Mouse (Mus musculus) thymus, adult 2 months (tissue): Measurements from ENCODE around the gene Fndc3a.

Experiments
- CTCF ChIP-seq: fragments of 200-500 bp; IDR thresholded peaks from 2 replicates; pipeline ENCODE4 v1.5.1; 2012; ENCODE audit warnings: mild to moderate bottlenecking, control low read depth, low read length, moderate library complexity, borderline replicate concordance; ENCODE audit not compliant: control insufficient read depth, poor library complexity, insufficient read depth; ENCODE audit errors: extremely low read depth
- POLR2A ChIP-seq: fragments of 200-500 bp; IDR thresholded peaks from 2 replicates; pipeline ENCODE4 v1.6.1; 2012; ENCODE audit warnings: mild to moderate bottlenecking, low read length, control low read depth, moderate library complexity; ENCODE audit not compliant: control insufficient read depth, poor library complexity, insufficient read depth; ENCODE audit errors: extremely low read depth

DNA sequence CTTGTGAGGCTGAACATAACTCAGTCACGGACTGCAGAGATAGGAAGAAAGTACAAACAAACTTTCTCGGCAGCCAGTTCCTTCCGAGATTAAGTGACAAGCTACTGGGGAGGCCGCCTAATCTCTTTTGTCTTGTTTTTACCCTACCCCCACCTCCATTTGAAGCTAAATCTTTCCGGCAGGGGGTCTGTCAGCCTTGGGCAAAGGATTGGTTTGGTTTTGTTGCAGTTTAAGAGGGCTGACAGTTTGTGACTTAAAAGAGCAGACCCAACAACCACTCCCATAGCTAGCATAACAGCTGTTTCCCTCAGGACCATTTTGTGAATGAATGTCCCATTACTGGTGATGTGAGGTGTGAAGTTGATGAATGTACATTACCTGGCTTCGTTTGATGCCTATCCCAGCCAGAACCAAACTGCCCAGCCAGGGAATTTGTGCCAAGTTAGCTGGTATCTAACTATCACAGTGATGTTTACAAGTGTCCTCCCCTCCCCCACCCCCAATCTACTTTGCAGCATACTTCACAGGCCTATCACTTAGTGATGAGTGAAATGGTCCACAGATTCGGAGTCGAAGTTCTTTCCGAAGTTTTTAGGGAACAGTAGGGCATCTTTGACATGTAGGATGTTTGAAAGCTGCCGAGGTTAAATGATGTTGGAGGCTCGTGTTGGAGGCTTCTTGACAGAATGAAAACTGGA is 202.9 kb downstream of the Fndc3a start:
- TF ChIP-seq CTCF (no peak), POLR2A (no peak)
